Mouse (Mus musculus): Measurements from ENCODE around the gene Fam196a. TPM values are rescaled to one million over a fixed set of nuclear protein-coding genes. Genes with fewer than 3 reads are reported as not detected.

The Fam196a gene
- polyA plus RNA-seq (2017; shearing (Covaris generic)): under 1 TPM in 1 of 3 experiments, not detected in 2; 0.13 TPM

GRCm38 (mm10) chr7:134937927-134938609 lies at the start of gene Fam196a:
TSS of gene Fam196a (minus strand) at chr7:134938430.
- no peak for ATAC-seq

- no peak for ATAC-seq
These were observed 23.4 kb upstream of the Fam196a start for GRCm38 (mm10) chr7:134961608-134962007.

GRCm38 (mm10) chr7:134960871-134961270 lies 22.6 kb upstream of the Fam196a start:
- no peak for ATAC-seq

GRCm38 (mm10) chr7:134959086-134959485 lies 20.9 kb upstream of the Fam196a start:
- ATAC-seq: no peak

GRCm38 (mm10) chr7:134945925-134946716 lies 7.9 kb upstream of the Fam196a start:
- ATAC-seq: no peak

- no peak for ATAC-seq
These were observed 5.5 kb upstream of the Fam196a start for GRCm38 (mm10) chr7:134943701-134944100.

- no peak for ATAC-seq
These were observed 4.8 kb upstream of the Fam196a start for GRCm38 (mm10) chr7:134943063-134943462.

- ATAC-seq: no peak
These were observed 3.7 kb upstream of the Fam196a start for GRCm38 (mm10) chr7:134941891-134942290.

- no peak for ATAC-seq
These were observed 731 bp downstream of the Fam196a start for GRCm38 (mm10) chr7:134937471-134937926.

GRCm38 (mm10) chr7:134931886-134932285 lies 6.3 kb downstream of the Fam196a start:
- no peak for ATAC-seq

GRCm38 (mm10) chr7:134901992-134902391 lies 36.2 kb downstream of the Fam196a start:
- ATAC-seq: no peak

GRCm38 (mm10) chr7:134899462-134899861 lies 38.8 kb downstream of the Fam196a start:
- no peak for ATAC-seq

- no peak for ATAC-seq
These were observed 43.6 kb downstream of the Fam196a start for GRCm38 (mm10) chr7:134894604-134895003.

GRCm38 (mm10) chr7:134892972-134893371 lies 45.3 kb downstream of the Fam196a start:
- ATAC-seq: no peak

GRCm38 (mm10) chr7:134892449-134892871 lies 45.8 kb downstream of the Fam196a start:
- no peak for ATAC-seq

GRCm38 (mm10) chr7:134883516-134883915 lies 54.7 kb downstream of the Fam196a start:
- no peak for ATAC-seq

GRCm38 (mm10) chr7:134880431-134880830 lies 57.8 kb downstream of the Fam196a start:
- ATAC-seq: no peak

GRCm38 (mm10) chr7:134878985-134879384 lies 59.2 kb downstream of the Fam196a start:
- ATAC-seq: no peak

GRCm38 (mm10) chr7:134872981-134873380 lies 65.2 kb downstream of the Fam196a start:
- no peak for ATAC-seq

GRCm38 (mm10) chr7:134872511-134872910 lies 65.7 kb downstream of the Fam196a start:
- no peak for ATAC-seq

- ATAC-seq: no peak
These were observed 74.1 kb downstream of the Fam196a start for GRCm38 (mm10) chr7:134864175-134864574.

- ATAC-seq: no peak
These were observed 76.2 kb downstream of the Fam196a start for GRCm38 (mm10) chr7:134862000-134862399.

GRCm38 (mm10) chr7:134842751-134843150 lies 95.5 kb downstream of the Fam196a start:
- no peak for ATAC-seq

GRCm38 (mm10) chr7:134840066-134840465 lies 98.2 kb downstream of the Fam196a start:
- no peak for ATAC-seq

Measured in inflammation-experienced regulatory T-cells, adult 6 months (primary cell).